Mouse (Mus musculus) hindbrain, embryonic 16.5 days (tissue): Measurements from ENCODE around the gene Cuedc2. TPM values are rescaled to one million over a fixed set of nuclear protein-coding genes. Genes with fewer than 3 reads are reported as not detected.

ENCODE experiments used
- ATAC-seq: fragments of 200-750 bp; cut with Nextera tagmentation; 2 replicates; pipeline ENCODE4 v1.8.0; 2017; ENCODE audit warnings: moderate TSS enrichment, moderate library complexity
- H3K27ac ChIP-seq: fragments of 300-500 bp; sonication (generic); 2 replicates; pipeline ENCODE4 v1.5.1; 2014; ENCODE audit warnings: low read depth, mild to moderate bottlenecking, control low read depth, low read length, moderate library complexity
- H3K27me3 ChIP-seq: fragments of 300-500 bp; sonication (generic); replicated peaks from 2 replicates; pipeline ENCODE4 v1.6.1; 2014; ENCODE audit warnings: low read length; ENCODE audit not compliant: control insufficient read depth, insufficient read depth
- H3K36me3 ChIP-seq: fragments of 300-500 bp; sonication (generic); 2 replicates; pipeline ENCODE4 v1.6.1; 2014; ENCODE audit warnings: mild to moderate bottlenecking, low read length, moderate library complexity, mixed read lengths; ENCODE audit not compliant: control insufficient read depth, insufficient read depth
- H3K4me1 ChIP-seq: fragments of 300-500 bp; sonication (generic); 2 replicates; pipeline ENCODE4 v1.6.1; 2014; ENCODE audit warnings: low read depth, low read length; ENCODE audit not compliant: control insufficient read depth, insufficient read depth
- H3K4me2 ChIP-seq: fragments of 300-500 bp; sonication (generic); 2 replicates; pipeline ENCODE4 v1.6.1; 2014; ENCODE audit warnings: mild to moderate bottlenecking, low read length, control low read depth, moderate library complexity
- H3K4me3 ChIP-seq: fragments of 300-500 bp; sonication (generic); 2 replicates; pipeline ENCODE4 v1.5.1; 2014; ENCODE audit warnings: mild to moderate bottlenecking, low read length, control low read depth, moderate library complexity
- H3K9ac ChIP-seq: fragments of 300-500 bp; sonication (generic); 2 replicates; pipeline ENCODE4 v1.6.1; 2014; ENCODE audit warnings: low read depth, mild to moderate bottlenecking, control low read depth, low read length, moderate library complexity
- H3K9me3 ChIP-seq: fragments of 300-500 bp; sonication (generic); 2 replicates; pipeline ENCODE4 v1.6.1; 2014; ENCODE audit warnings: mild to moderate bottlenecking, low read length, moderate library complexity; ENCODE audit not compliant: control insufficient read depth
- WGBS: fragments of 180-500 bp; shearing (Covaris S2); extraction: QIAGEN DNeasy Blood & Tissue Kit; methylation state at CpG from one replicate; pipeline ENCODE4 v1.1.7; 2014; 5-methylcytosine and 5-hydroxymethylcytosine counted together
- polyA plus RNA-seq: library from polyadenylated mRNA; unstranded; fragments of >200 nt; fragmentation: Nextera tagmentation; extraction: Ambion mirVana; gene quantifications from 2 replicates; pipeline ENCODE4 v1.2.1, GENCODE M21; 2015

Cuedc2 gene
- polyA plus RNA-seq, 1 experiment from 2014 or later = 362 TPM

GRCm38 (mm10) chr19:46347146-46347545, 8.6 kb upstream of the Cuedc2 start:
- H3K4me3 ChIP-seq = no peak overlapping the region
- H3K9me3 ChIP-seq = no peaks in the 10 kb centered on the region
- no peak overlapping the region for H3K27ac ChIP-seq
- H3K36me3 ChIP-seq = no peaks in the 10 kb centered on the region
- H3K9ac ChIP-seq = no peak overlapping the region
- peaks cover 10% of the 10 kb centered on the region for H3K4me1 ChIP-seq
- H3K27me3 ChIP-seq = 0 out of 2 replicates have a peak, but pooled peaks cover 2% of the 10 kb centered on the region
- H3K4me2 ChIP-seq = no peak overlapping the region
- 100% methylated on average over 1 of the region's 1 CpGs for WGBS
- no peak for ATAC-seq

- Histone ChIP-seq H3K4me3 (no peak overlapping the region), H3K36me3 (no peaks in the 10 kb centered on the region), H3K9me3 (no peaks in the 10 kb centered on the region), H3K27me3 (0 out of 2 replicates have a peak, but pooled peaks cover 2% of the 10 kb centered on the region), H3K27ac (no peak overlapping the region), H3K9ac (no peak overlapping the region), H3K4me1 (peaks cover 5% of the 10 kb centered on the region), H3K4me2 (no peak overlapping the region)
- no peak for ATAC-seq
- WGBS = 26% methylated on average over 7 of the region's 7 CpGs
Measured at GRCm38 (mm10) chr19:46344710-46345419, 6.4 kb upstream of the Cuedc2 start.

- ATAC-seq = peak; percentile 66
- H3K27me3 ChIP-seq = no peaks in the 10 kb centered on the region
- H3K27ac ChIP-seq = peak overlapping the region; percentile 72
- WGBS = 57% methylated on average over 7 of the region's 7 CpGs
- peak overlapping the region; percentile 48 for H3K4me2 ChIP-seq
- no peak overlapping the region for H3K9ac ChIP-seq
- H3K9me3 ChIP-seq = no peaks in the 10 kb centered on the region
- H3K4me3 ChIP-seq = no peak overlapping the region
- H3K36me3 ChIP-seq = no peaks in the 10 kb centered on the region
- H3K4me1 ChIP-seq = peaks cover 17% of the 10 kb centered on the region
Measured at GRCm38 (mm10) chr19:46339287-46339971, 927 bp upstream of the Cuedc2 start.

GRCm38 (mm10) chr19:46338942-46339286, 412 bp upstream of the Cuedc2 start:
- Histone ChIP-seq H3K36me3 (no peaks in the 10 kb centered on the region), H3K4me1 (peaks cover 17% of the 10 kb centered on the region), H3K4me3 (no peak overlapping the region; the same call in none of the 2 replicates), H3K4me2 (peak overlapping the region; percentile 48), H3K9me3 (no peaks in the 10 kb centered on the region), H3K9ac (peak overlapping the region; percentile 48), H3K27me3 (no peaks in the 10 kb centered on the region), H3K27ac (peak overlapping the region; percentile 72)
- WGBS = 51% methylated on average over 6 of the region's 6 CpGs
- no peak for ATAC-seq

GRCm38 (mm10) chr19:46337719-46338330, 677 bp downstream of the Cuedc2 start:
- Histone ChIP-seq H3K27ac (peak overlapping the region; percentile 83), H3K4me2 (peak overlapping the region; percentile 96), H3K9me3 (no peaks in the 10 kb centered on the region), H3K4me3 (peak overlapping the region; percentile 53), H3K27me3 (no peaks in the 10 kb centered on the region), H3K9ac (peak overlapping the region; percentile 74), H3K36me3 (no peaks in the 10 kb centered on the region), H3K4me1 (peaks cover 17% of the 10 kb centered on the region)
- no peak; the same call in 1 of the 2 replicates for ATAC-seq
- 26% methylated on average over 15 of the region's 15 CpGs for WGBS

- Histone ChIP-seq H3K4me2 (no peak overlapping the region), H3K36me3 (peaks cover 20% of the 10 kb centered on the region), H3K4me3 (no peak overlapping the region), H3K27me3 (no peaks in the 10 kb centered on the region), H3K4me1 (peaks cover 23% of the 10 kb centered on the region), H3K9ac (no peak overlapping the region), H3K27ac (no peak overlapping the region), H3K9me3 (no peaks in the 10 kb centered on the region)
- WGBS = 81% methylated on average over 3 of the region's 3 CpGs
- ATAC-seq = no peak
Measured at GRCm38 (mm10) chr19:46333906-46334305, 4.6 kb downstream of the Cuedc2 start.

- Histone ChIP-seq H3K4me2 (no peak overlapping the region), H3K27ac (no peak overlapping the region), H3K9ac (0 out of 2 replicates have a peak overlapping the region, but pooled peaks have one; percentile 14), H3K36me3 (peaks cover 20% of the 10 kb centered on the region), H3K9me3 (no peaks in the 10 kb centered on the region), H3K4me1 (peaks cover 21% of the 10 kb centered on the region), H3K27me3 (no peaks in the 10 kb centered on the region), H3K4me3 (no peak overlapping the region)
- no peak for ATAC-seq
- 43% methylated on average over 7 of the region's 7 CpGs for WGBS
Measured at GRCm38 (mm10) chr19:46332721-46333339, 5.7 kb downstream of the Cuedc2 start.

- no peaks in the 10 kb centered on the region for H3K27me3 ChIP-seq
- H3K9me3 ChIP-seq = no peaks in the 10 kb centered on the region
- no peak overlapping the region for H3K4me2 ChIP-seq
- H3K9ac ChIP-seq = no peak overlapping the region
- H3K4me3 ChIP-seq = no peak overlapping the region
- peaks cover 20% of the 10 kb centered on the region for H3K36me3 ChIP-seq
- no peak for ATAC-seq
- H3K27ac ChIP-seq = no peak overlapping the region
- H3K4me1 ChIP-seq = peaks cover 20% of the 10 kb centered on the region
- 96% methylated on average over 3 of the region's 3 CpGs for WGBS
Measured at GRCm38 (mm10) chr19:46331936-46332335, 6.6 kb downstream of the Cuedc2 start.

- Histone ChIP-seq H3K9me3 (no peaks in the 10 kb centered on the region), H3K36me3 (peaks cover 20% of the 10 kb centered on the region), H3K4me2 (no peak overlapping the region), H3K4me3 (no peak overlapping the region), H3K9ac (no peak overlapping the region), H3K27ac (no peak overlapping the region), H3K4me1 (peaks cover 20% of the 10 kb centered on the region), H3K27me3 (no peaks in the 10 kb centered on the region)
- WGBS = 89% methylated on average over 14 of the region's 14 CpGs
- ATAC-seq = no peak
Measured at GRCm38 (mm10) chr19:46331326-46331725, 7.2 kb downstream of the Cuedc2 start.
